Mouse (Mus musculus) cerebellum, adult 11 months (tissue): Measurements from ENCODE around the gene H60b.
"Not testable (repeated sequence)": the region's sequence is repeated elsewhere in the genome, so short reads cannot be mapped to it uniquely, and the experiment has no call there.

ENCODE experiments used
- DNase-seq: peaks from one replicate; pipeline ENCODE4 v3.0.0; 2022

H60b gene

GRCm38 (mm10) chr10:22166025-22166424, 7.6 kb downstream of the H60b start:
- DNase-seq: not testable (repeated sequence)

- DNase-seq: not testable (repeated sequence)
Measured at GRCm38 (mm10) chr10:22167061-22167460, 8.7 kb downstream of the H60b start.

DNA sequence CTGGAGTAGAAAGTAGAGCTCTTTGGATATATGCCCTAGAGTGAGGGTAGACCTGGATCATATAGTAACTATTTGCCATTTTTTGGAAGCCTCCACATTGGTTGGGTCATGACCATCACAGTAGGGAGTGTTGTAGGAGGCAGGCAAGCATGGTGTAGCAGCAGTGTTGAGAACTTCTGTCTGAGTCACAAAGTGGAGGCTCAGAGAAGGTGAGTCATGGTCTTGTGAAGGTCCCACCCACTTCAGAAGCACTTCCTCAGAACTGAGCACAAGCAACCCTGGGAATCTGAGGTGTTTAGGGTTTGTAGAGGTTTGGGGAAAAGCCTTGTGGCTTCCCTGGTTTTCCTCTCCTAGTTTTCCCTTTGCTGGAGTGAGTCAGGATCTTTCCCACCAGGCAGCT, 10.7 kb downstream of the H60b start:
- DNase-seq: not testable (repeated sequence)

GRCm38 (mm10) chr10:22172431-22173334, 14.3 kb downstream of the H60b start:
- not testable (repeated sequence) for DNase-seq

DNA sequence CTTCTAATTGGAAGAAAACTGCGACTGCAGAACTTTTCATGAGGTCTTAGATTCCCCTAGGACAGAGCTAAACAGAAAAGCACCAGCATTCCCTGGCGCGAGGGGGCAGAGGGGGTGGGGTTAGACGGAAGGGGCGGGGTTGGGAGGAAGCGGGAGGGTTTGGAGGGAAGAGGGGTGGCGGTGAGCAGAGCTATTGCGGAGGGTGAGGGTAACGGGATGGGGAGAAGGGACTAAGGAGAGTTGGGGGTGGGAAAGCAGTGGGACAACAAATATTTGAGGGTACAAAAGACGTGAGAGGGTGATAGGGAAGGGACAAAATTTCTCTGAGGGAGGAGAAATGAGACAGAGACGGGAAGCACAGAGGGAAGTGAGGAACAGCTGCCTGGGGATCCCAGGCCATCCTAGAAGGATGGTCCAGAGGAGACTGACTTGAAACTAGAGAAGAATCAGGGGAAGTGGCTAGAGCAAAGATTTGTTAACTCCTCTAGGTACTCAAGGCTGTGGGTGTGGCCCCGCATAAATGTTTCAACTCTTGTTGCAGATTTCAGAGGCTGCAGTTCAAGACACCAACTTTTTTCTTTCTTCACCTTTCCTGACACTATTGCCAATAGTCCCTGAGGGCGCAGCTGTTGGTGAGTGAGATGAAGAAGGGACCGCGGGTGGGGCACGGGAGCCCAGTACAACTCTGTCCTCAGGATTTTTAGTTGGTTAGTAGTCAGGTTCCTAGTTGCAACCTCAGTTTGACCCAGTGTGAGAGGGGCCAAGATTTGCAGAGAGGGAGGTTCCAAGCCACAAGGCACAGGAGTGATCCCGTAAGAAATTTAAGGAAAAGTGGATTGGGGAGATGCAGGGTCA, 15.2 kb downstream of the H60b start:
- not testable (repeated sequence) for DNase-seq

DNA sequence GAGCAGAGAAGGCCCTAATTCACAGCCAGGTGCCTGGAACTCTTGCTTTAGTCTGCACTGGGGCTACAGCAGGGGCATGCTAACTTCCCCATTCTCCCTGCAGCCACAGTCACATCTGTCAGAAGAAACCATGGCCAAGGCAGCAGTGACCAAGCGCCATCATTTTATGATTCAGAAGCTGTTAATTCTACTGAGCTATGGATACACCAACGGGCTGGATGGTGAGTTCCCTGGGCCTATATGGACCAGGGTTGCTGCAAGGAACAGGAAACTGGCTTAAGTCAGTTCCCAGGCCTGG, 15.8 kb downstream of the H60b start:
- DNase-seq: not testable (repeated sequence)

DNA sequence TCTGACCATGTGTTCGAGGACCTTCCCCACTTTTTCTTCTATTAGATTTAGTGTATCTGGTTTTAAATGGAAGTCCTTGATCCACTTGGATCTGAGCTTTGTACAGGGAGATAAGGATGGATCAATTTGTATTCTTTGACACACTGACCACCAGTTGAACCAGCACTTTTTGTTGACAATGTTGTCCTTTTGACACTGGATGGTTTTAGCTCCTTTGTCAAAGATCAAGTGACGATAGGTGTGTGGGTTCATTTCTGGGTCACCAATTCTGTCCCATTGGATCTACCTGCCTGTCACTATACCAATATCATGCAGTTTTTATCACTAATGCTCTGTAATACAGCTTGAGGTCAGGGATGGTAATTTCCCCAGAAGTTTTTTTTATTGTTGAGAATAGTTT, 18.1 kb downstream of the H60b start:
- DNase-seq: not testable (repeated sequence)

GRCm38 (mm10) chr10:22191035-22191434, 32.6 kb downstream of the H60b start:
- not testable (repeated sequence) for DNase-seq

- not testable (repeated sequence) for DNase-seq
Measured at GRCm38 (mm10) chr10:22201352-22201751, 43.0 kb downstream of the H60b start.

DNA sequence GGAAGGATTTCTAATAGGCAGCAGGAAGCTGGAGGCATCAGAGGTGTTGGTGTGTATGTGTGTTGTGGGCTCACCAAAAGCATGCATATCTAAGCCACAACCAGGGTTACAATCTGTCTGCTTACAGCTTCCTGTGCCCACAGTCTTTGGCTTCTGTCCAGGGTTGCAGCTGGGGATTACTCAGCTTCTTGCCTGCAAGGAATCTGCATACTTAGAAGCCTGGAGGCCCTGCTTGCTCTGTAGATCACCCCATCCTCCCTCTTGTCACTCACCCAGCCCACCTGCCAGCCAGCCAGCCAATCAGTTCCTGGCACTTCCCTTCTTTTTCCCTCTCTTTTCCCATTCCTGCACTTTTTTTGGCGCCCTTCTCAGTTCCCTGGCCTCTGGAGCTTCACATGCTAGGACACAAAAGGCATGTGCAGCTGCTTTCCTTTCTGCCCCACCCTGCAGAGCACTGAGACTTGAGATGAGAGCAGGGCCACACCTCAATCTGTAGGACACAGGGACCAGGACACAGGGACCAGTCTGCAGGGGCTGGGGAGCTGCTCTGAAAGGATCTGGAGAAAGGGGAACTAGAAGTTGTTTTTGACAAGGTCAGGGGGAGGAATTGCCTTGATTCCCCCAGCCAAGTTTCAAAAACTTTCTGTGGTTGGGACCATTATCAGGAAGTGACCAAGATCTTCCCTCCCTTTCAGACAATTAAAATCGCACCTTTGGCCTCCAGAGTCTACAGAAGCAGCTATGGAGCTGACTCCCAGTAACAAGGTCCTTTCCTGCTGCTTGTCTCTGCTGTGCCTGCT, 44.6 kb downstream of the H60b start:
- DNase-seq: not testable (repeated sequence)

- not testable (repeated sequence) for DNase-seq
Measured at GRCm38 (mm10) chr10:22206443-22206842, 48.1 kb downstream of the H60b start.

DNA sequence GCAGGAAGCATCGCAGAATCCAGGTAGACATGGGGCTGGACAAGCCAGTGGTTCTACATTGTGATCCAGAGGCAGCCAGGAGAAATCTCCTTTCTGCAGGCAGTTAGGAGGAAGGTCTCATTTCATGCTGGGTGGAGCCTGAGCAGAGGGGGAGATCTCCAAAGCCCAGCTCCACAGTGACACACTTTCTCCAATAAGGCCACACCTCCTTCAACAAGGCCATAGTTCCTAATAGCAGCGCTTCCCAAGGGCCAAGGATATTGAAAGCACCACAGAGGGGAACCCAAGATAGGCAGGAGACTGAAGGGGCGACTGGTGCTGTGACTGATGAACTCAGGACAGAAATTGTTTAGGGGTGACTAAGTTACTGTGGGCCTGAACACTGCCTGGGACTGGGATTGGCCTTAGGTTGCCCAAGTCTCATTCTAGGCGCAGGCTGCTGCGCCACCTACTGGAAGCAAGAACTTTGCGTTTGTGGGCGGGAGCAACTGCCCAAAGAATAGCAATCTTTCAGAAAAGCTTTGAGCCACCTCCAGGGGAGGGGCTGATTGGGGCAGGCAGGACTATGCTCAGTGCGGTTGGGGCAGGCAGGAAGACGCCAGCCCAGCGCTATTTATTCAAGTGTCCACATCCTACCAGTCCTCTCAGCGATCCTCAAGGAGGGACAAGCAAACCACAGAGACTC, 53.8 kb downstream of the H60b start:
- peak; percentile 2 for DNase-seq

DNA sequence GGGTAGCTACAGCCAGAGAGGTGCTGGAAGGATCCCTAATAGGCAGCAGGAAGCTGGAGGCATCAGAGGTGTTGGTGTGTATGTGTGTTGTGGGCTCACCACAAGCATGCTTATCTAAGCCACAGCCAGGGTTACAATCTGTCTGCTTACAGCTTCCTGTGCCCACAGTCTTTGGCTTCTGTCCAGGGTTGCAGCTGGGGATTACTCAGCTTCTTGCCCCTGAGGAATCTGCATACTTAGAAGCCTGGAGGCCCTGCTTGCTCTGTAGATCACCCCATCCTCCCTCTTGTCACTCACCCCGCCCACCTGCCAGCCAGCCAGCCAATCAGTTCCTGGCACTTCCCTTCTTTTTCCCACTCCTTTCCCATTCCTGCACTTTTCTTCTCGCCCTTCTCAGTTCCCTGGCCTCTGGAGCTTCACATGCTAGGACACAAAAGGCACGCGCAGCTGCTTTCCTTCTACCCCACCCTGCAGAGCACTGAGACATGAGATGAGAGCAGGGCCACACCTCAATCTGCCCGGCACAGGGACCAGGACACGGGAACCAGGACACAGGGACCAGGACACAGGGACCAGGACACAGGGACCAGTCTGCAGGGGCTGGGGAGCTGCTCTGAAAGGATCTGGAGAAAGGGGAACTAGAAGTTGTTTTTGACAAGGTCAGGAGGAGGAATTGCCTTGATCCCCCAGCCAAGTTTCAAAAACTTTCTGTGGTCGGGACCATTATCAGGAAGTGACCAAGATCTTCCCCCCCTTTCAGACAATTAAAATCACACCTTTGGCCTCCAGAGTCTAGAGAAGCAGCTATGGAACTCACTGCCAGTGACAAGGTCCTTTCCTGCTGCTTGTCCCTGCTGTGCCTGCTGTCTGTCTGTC, 65.3 kb downstream of the H60b start:
- DNase-seq: not testable (repeated sequence)

- DNase-seq: no peak
Measured at GRCm38 (mm10) chr10:22265060-22265459, 106.7 kb downstream of the H60b start.

- not testable (repeated sequence) for DNase-seq
Measured at GRCm38 (mm10) chr10:22270879-22271786, 112.7 kb downstream of the H60b start.

- DNase-seq: not testable (repeated sequence)
Measured at GRCm38 (mm10) chr10:22272914-22273683, 114.7 kb downstream of the H60b start.

DNA sequence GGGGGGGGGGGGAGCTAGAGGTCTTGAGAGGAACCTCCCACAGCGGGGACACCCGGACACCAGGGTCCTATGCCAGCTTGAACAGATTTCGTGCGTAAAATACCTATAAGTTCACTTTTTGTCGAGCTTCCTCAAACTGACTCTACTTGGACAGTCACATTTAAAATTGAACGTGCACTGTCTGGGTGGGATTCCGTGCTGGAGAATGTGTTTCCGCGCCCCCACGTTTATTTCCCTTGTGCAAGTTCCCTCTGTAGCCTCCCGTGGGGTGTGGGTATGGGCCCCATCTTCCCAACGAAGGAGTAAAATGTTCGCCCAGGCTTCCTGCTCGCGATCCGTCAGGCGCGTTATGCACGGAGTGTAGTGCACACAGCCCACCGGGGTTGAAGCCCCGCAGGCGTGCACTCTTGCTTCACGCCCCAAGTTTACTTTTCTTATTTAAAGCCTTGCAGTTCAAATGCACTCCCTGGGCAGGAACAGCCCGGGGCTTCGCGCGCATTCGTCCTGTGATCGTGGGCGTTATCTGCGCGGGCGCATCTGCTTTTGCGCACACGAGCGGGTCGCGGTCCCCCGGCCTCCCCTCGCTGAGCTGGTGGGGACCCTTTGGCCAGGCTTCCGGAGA, 115.4 kb downstream of the H60b start:
- DNase-seq: no peak

DNA sequence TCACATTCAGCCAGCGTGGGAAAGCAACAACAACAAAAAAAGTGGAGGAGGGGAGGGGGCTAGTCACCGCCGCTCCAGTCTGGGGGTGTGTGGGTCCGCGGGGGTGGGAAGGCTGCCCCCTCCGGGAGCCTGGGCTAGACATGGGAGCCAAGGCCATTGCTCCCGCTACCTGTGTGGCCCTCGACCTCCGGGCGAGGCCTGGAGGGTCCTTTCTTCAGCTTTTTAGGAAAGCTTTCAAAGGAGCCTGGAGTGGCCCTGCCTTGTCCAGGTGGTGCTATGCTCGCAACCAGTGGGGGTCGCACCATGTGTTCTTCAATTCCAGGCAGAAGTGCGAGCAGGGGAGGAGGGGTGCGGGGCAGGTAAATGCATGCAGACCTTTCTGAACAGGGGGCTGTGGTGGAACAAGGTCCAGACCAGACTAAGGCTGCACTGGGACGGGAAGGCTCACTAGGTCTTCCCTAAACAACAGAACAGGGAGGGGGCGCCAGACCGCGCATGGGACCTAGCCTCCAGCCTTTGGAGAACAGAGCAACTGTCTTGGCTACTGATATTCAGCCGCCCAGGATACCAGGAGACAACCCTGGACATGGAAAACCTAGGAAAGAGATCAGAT, 116.2 kb downstream of the H60b start:
- DNase-seq: no peak
